Mouse (Mus musculus) lung, postnatal 36 days (tissue): ENCODE measurements around the gene Raf1.
A peak's percentile ranks its signal among the peaks of the same experiment; 100 is the strongest.

ENCODE experiments used
- DNase-seq: peaks from one replicate; pipeline ENCODE4 v3.0.0; 2022; ENCODE audit warnings: mixed read lengths

The Raf1 gene

GRCm38 (mm10) chr6:115676452-115677128 is at the start of gene Raf1:
Gene Raf1 (minus strand): TSS chr6:115676635.
- peak; percentile 98 for DNase-seq

- DNase-seq: peak; percentile 34
Observed at GRCm38 (mm10) chr6:115722246-115722645, 45.8 kb upstream of the Raf1 start.

- DNase-seq: peak; percentile 93
Observed at GRCm38 (mm10) chr6:115717715-115718558, 41.5 kb upstream of the Raf1 start.

GRCm38 (mm10) chr6:115717101-115717652 is 40.7 kb upstream of the Raf1 start:
- peak; percentile 44 for DNase-seq

- no peak for DNase-seq
Observed at GRCm38 (mm10) chr6:115711261-115711660, 34.8 kb upstream of the Raf1 start.

- DNase-seq: peak; percentile 21
Observed at GRCm38 (mm10) chr6:115702901-115703300, 26.5 kb upstream of the Raf1 start.

- peak; percentile 21 for DNase-seq
Observed at GRCm38 (mm10) chr6:115701302-115701701, 24.9 kb upstream of the Raf1 start.

GRCm38 (mm10) chr6:115700778-115701177 is 24.3 kb upstream of the Raf1 start:
- no peak for DNase-seq

GRCm38 (mm10) chr6:115698699-115699098 is 22.3 kb upstream of the Raf1 start:
- peak; percentile 42 for DNase-seq

- peak; percentile 82 for DNase-seq
Observed at GRCm38 (mm10) chr6:115697739-115698558, 21.5 kb upstream of the Raf1 start.

- DNase-seq: no peak
Observed at GRCm38 (mm10) chr6:115696707-115697215, 20.3 kb upstream of the Raf1 start.

- DNase-seq: no peak
Observed at GRCm38 (mm10) chr6:115695124-115695523, 18.7 kb upstream of the Raf1 start.

- peak; percentile 43 for DNase-seq
Observed at GRCm38 (mm10) chr6:115694441-115694842, 18.0 kb upstream of the Raf1 start.

- peak; percentile 40 for DNase-seq
Observed at GRCm38 (mm10) chr6:115692963-115693730, 16.7 kb upstream of the Raf1 start.

GRCm38 (mm10) chr6:115692163-115692950 is 15.9 kb upstream of the Raf1 start:
- DNase-seq: no peak

GRCm38 (mm10) chr6:115690105-115690504 is 13.7 kb upstream of the Raf1 start:
- DNase-seq: no peak

- no peak for DNase-seq
Observed at GRCm38 (mm10) chr6:115688589-115688988, 12.2 kb upstream of the Raf1 start.

GRCm38 (mm10) chr6:115687753-115688152 is 11.3 kb upstream of the Raf1 start:
- DNase-seq: no peak

- no peak for DNase-seq
Observed at GRCm38 (mm10) chr6:115684851-115685646, 8.6 kb upstream of the Raf1 start.

GRCm38 (mm10) chr6:115684271-115684670 is 7.8 kb upstream of the Raf1 start:
- no peak for DNase-seq
